Mouse (Mus musculus): ENCODE measurements around the gene Slc26a3.

Gene Slc26a3

GRCm38 (mm10) chr12:31513724-31514503 lies 123.2 kb downstream of the Slc26a3 start:
- DNase-seq = no peak

GRCm38 (mm10) chr12:31520119-31520518 lies 129.4 kb downstream of the Slc26a3 start:
- DNase-seq = no peak

GRCm38 (mm10) chr12:31521371-31521770 lies 130.7 kb downstream of the Slc26a3 start:
- no peak for DNase-seq

Measured in lung, postnatal 36 days (tissue).